Mouse (Mus musculus) stomach, embryonic 16.5 days (tissue): ENCODE results near the gene Znrf3. TPM values are rescaled to one million over a fixed set of nuclear protein-coding genes. Genes with fewer than 3 reads are reported as not detected.

Experiments
- ATAC-seq: fragments of 200-750 bp; cut with Nextera tagmentation; 2 replicates; pipeline ENCODE4 v1.8.0; 2017; ENCODE audit warnings: moderate number of reproducible peaks, moderate TSS enrichment; ENCODE audit not compliant: insufficient read depth, low FRiP score
- H3K27ac ChIP-seq: fragments of 300-500 bp; sonication (generic); 2 replicates; pipeline ENCODE4 v1.5.1; 2014; ENCODE audit warnings: low read length
- H3K27me3 ChIP-seq: fragments of 300-500 bp; sonication (generic); 2 replicates; pipeline ENCODE4 v1.6.1; 2014; ENCODE audit warnings: low read length, control low read depth, mixed read lengths; ENCODE audit not compliant: control insufficient read depth, insufficient read depth
- H3K36me3 ChIP-seq: fragments of 300-500 bp; sonication (generic); 2 replicates; pipeline ENCODE4 v1.6.1; 2014; ENCODE audit warnings: low read length; ENCODE audit not compliant: control insufficient read depth, insufficient read depth
- H3K4me1 ChIP-seq: fragments of 300-500 bp; sonication (generic); 2 replicates; pipeline ENCODE4 v1.6.1; 2014; ENCODE audit warnings: low read length, control low read depth, mixed read lengths; ENCODE audit not compliant: control insufficient read depth, insufficient read depth
- H3K4me2 ChIP-seq: fragments of 300-500 bp; sonication (generic); 2 replicates; pipeline ENCODE4 v1.6.1; 2014; ENCODE audit warnings: low read depth, low read length, mixed read lengths
- H3K4me3 ChIP-seq: fragments of 300-500 bp; sonication (generic); replicated peaks from 2 replicates; pipeline ENCODE4 v1.5.1; 2014; ENCODE audit warnings: mild to moderate bottlenecking, low read length
- H3K9ac ChIP-seq: fragments of 300-500 bp; sonication (generic); 2 replicates; pipeline ENCODE4 v1.6.1; 2014; ENCODE audit warnings: low read length
- H3K9me3 ChIP-seq: fragments of 300-500 bp; sonication (generic); replicated peaks from 2 replicates; pipeline ENCODE4 v1.6.1; 2016; ENCODE audit warnings: low read length, control low read depth; ENCODE audit not compliant: control insufficient read depth
- WGBS: fragments of 180-500 bp; shearing (Covaris S2); extraction: QIAGEN DNeasy Blood & Tissue Kit; methylation state at CpG from one replicate; pipeline ENCODE4 v1.1.7; 2014; 5-methylcytosine and 5-hydroxymethylcytosine counted together
- polyA plus RNA-seq: library from polyadenylated mRNA; unstranded; fragments of >200 nt; fragmentation: Nextera tagmentation; extraction: Ambion mirVana; gene quantifications from 2 replicates; pipeline ENCODE4 v1.2.1, GENCODE M21; 2015

Znrf3 gene
- polyA plus RNA-seq, 1 experiment from 2014 or later = 13.3 TPM

DNA sequence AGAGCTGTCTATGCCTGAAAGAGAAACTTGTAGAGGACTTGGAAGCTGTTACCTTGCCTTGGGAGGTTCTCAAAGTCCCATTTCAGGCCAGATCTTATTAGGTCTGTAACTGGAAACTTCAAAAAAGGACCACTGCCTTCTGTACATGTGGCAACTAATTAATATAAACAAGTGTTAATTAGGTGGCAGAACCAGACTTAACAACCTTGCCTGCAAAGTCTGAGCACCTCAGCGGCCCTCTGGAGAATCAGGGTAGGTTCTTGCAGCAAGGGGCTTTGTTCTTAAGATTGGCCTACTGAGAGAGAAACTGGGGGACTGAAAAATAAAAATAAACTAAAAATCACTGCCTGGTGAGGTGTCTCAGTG, 146.7 kb downstream of the Znrf3 start:
- H3K27ac ChIP-seq = no peak overlapping the region
- no peak for ATAC-seq

DNA sequence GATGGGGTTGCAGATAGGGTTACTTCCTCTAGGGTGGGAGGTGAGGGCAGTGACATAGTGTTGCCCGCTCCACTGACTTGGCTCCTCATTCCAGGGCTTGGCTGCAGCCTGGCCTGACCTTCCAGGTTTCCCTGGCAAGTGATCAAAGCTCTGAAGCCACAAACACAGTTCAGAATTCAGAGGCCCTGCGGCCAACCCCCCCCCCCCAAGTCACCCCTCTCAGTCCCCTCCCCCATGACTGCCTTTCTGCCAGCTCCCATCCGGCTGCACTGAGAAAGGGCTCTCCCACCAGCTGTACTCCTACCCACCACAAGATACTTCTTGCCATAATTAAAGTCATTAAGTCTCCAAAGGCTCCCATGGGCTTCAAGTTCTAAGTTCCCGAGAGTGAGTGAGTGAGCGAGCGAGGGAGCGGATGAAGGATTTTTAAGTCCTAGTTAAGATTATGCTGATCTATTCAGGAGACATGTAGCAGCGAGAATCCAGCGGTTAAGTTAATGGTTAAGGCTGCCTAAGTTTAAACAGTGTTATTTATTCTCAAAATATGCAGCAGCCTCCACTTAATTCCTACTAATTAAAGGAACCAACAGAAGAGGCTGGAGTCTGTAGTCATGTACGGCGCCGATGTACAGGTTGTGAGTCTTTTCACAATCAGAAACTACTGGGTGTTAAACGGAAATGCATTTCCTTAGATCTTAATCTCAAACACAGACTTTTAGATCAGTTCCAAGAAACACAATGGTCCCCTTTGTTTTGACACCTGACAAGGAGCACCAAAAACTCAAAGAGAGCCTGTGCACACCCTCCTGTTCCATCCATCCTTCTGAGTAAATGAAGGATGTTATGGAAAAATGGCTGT, 147.3 kb downstream of the Znrf3 start:
- Histone ChIP-seq H3K27ac (peak overlapping the region; percentile 24; the same call in 1 of the 2 replicates), H3K9ac (no peak overlapping the region), H3K4me1 (peaks cover 21% of the 10 kb centered on the region), H3K27me3 (no peaks in the 10 kb centered on the region), H3K9me3 (no peaks in the 10 kb centered on the region), H3K4me3 (no peak overlapping the region), H3K4me2 (no peak overlapping the region), H3K36me3 (no peaks in the 10 kb centered on the region)
- 35% methylated on average over 13 of the region's 13 CpGs for WGBS
- ATAC-seq = peak; percentile 47; the same call in 1 of the 2 replicates

More for the DNA sequence above, 146.7 kb downstream of the Znrf3 start:
- Histone ChIP-seq H3K36me3 (no peaks in the 10 kb centered on the region), H3K27me3 (no peaks in the 10 kb centered on the region), H3K9ac (no peak overlapping the region), H3K4me3 (no peak overlapping the region), H3K9me3 (no peaks in the 10 kb centered on the region), H3K4me2 (no peak overlapping the region), H3K4me1 (peaks cover 21% of the 10 kb centered on the region)
- WGBS = 57% methylated on average over 1 of the region's 1 CpGs

DNA sequence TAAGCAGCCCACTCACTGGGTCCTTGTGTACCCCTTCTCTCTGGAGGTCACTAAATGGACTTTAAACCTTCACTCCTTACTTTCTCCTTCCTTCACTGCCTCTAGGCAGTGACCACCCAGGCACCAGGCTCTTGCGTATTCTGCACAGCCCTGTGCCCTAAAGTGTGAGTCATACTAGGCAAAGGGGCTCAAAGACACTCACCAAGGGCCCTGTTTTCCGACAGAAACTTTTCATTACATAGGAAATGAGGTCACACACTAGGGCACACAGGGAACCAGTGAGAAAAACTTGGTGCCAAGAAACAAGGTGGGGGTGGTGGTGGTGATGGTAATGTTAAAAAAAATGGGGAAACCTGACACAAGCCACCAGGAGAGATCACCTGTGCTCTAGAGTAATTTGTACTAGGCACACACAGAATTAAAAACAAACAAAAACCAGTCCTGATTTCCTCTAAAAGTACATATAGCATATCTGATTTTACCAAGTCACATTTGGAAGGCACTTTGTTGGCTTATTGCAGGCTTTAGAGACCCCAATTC, 148.0 kb downstream of the Znrf3 start:
- H3K4me1 ChIP-seq = peaks cover 21% of the 10 kb centered on the region
- H3K36me3 ChIP-seq = no peaks in the 10 kb centered on the region
- H3K9me3 ChIP-seq = no peaks in the 10 kb centered on the region
- WGBS = 37% methylated on average over 2 of the region's 2 CpGs
- H3K4me2 ChIP-seq = no peak overlapping the region
- peak overlapping the region; percentile 44 for H3K27ac ChIP-seq
- H3K4me3 ChIP-seq = no peak overlapping the region
- H3K27me3 ChIP-seq = no peaks in the 10 kb centered on the region
- no peak overlapping the region for H3K9ac ChIP-seq
- ATAC-seq = peak; percentile 29

DNA sequence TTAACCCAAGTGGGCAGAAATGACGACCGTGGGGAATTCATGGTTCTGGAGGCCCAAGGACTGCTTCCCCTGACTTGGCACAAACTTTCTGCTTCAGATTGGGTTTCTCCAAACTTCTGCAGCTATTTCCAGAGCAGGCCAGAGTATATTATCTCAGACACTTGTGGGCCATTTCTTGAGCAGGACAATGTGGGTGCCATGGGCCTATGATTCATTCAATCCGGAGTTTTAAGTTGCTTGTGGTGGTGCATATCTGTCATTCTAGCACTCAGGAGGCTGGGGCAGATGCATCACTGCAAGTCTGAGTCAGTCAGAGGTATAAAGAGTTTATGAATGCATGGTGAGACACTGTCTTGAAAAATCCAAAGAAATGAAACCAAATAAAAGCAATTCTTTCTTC, 149.8 kb downstream of the Znrf3 start:
- H3K4me2 ChIP-seq = no peak overlapping the region
- H3K9me3 ChIP-seq = no peaks in the 10 kb centered on the region
- H3K27ac ChIP-seq = no peak overlapping the region
- no peak overlapping the region for H3K9ac ChIP-seq
- peaks cover 36% of the 10 kb centered on the region for H3K4me1 ChIP-seq
- WGBS = 81% methylated on average over 3 of the region's 3 CpGs
- H3K36me3 ChIP-seq = no peaks in the 10 kb centered on the region
- H3K4me3 ChIP-seq = no peak overlapping the region
- ATAC-seq = no peak
- no peaks in the 10 kb centered on the region for H3K27me3 ChIP-seq

DNA sequence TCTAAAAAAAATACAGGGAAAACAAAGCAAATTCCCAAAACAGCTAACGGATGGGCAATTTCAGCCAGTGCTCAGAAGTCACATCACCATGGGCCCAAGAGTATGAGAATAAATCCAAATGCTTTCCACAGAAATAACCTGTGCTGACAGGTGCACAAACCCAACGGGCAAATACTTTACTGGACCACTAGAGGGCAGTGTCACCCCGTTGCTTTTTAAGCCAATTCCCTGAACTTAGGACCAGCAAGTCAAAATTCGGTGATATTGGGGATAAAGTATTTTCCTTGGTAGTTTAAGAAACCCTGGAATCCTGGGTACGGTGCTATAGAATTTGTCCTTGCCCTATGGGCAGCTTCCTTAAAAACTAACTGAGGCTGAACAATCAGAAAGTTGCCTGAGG, 154.0 kb downstream of the Znrf3 start:
- H3K36me3 ChIP-seq = no peaks in the 10 kb centered on the region; the same call in 1 of the 2 replicates
- H3K27ac ChIP-seq = no peak overlapping the region
- H3K4me2 ChIP-seq = no peak overlapping the region
- H3K4me1 ChIP-seq = peaks cover 14% of the 10 kb centered on the region
- no peaks in the 10 kb centered on the region for H3K9me3 ChIP-seq
- H3K27me3 ChIP-seq = no peaks in the 10 kb centered on the region
- ATAC-seq = no peak
- 14% methylated on average over 5 of the region's 5 CpGs for WGBS
- H3K4me3 ChIP-seq = no peak overlapping the region
- H3K9ac ChIP-seq = no peak overlapping the region

DNA sequence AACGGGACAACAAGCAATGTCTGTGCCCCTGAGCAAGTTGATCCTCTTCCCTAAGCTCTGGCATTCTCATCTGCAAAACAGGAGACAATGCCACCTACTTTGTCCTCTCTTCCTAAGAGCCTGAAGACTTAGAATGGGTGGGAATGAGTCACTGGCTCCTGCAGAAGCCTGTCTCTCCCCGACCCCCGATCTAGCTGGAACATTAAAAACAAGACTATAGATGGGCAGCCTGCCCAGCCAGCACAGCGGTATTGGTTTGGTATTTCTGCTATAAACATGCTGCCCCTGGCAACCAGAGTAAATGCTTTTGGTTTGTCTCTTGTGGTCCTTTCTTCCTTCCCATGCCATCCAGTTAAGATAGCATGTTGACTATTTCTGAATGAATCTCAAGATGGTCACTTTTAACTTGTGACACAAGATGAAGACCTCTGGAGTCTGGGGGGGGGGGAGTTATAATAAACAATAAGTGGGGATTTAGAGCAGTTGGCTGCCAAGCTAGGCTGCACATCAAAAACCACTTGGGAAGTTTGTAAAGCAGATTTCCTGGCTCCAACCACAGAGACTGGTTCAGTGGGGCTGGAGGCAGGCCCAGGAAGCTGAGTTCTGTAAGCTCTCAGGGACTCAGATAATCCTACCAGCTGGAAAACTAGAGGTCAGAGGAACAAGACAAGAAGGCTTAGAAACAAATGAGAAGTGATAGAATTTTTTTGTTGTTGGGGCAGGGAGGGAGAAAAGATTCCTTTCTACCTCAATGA, 154.6 kb downstream of the Znrf3 start:
- no peaks in the 10 kb centered on the region for H3K9me3 ChIP-seq
- H3K9ac ChIP-seq = no peak overlapping the region
- no peak overlapping the region for H3K4me3 ChIP-seq
- WGBS = 55% methylated on average over 4 of the region's 4 CpGs
- H3K36me3 ChIP-seq = no peaks in the 10 kb centered on the region; the same call in 1 of the 2 replicates
- ATAC-seq = no peak
- no peaks in the 10 kb centered on the region for H3K27me3 ChIP-seq
- no peak overlapping the region for H3K4me2 ChIP-seq
- peaks cover 14% of the 10 kb centered on the region for H3K4me1 ChIP-seq
- H3K27ac ChIP-seq = no peak overlapping the region

DNA sequence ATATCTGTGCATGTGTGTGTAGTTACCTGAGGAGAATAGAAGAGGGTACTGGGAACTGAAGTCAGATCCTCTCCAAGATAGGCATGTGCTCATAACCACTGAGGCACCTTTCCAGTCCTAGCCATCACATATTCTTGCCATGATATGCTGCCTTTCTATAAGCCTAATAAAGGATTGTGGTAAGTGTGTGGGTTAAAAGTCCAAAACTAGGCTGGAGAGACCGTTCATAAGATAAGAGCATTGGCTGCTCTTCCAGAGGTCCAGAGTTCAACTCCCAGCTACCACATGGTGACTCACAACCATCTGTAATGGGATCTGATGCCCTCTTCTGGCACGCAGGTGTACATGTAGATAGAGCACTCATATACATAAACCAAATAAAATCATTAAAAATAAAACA, 160.7 kb downstream of the Znrf3 start:
- Histone ChIP-seq H3K4me3 (no peak overlapping the region), H3K27me3 (no peaks in the 10 kb centered on the region), H3K27ac (no peak overlapping the region), H3K36me3 (peaks cover 5% of the 10 kb centered on the region), H3K4me2 (no peak overlapping the region), H3K4me1 (no peaks in the 10 kb centered on the region; the same call in 1 of the 2 replicates), H3K9ac (no peak overlapping the region), H3K9me3 (no peaks in the 10 kb centered on the region)
- no peak for ATAC-seq
- WGBS = 82% methylated on average over 2 of the region's 2 CpGs

DNA sequence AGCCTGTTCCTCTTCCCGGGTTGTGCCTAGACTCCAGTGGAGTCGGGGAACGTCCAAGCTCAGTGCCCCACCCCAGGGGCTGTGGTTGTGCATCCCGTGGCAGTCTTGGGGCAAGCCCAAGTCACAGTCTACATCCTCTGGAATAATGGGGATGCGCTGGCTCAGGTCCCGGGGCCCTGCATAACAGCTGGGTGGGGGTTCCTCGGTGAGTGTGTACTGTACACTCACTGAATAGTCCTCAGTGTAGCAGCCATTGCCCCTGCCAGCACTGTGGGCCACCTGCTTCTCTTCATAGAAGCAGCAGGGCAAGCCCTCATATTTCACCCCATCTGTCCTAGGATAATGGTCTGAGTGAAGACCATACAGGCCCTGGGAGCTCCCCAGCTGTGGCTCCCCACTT, 163.7 kb downstream of the Znrf3 start:
- Histone ChIP-seq H3K4me2 (no peak overlapping the region), H3K9ac (no peak overlapping the region), H3K27ac (no peak overlapping the region), H3K9me3 (no peaks in the 10 kb centered on the region), H3K36me3 (peaks cover 5% of the 10 kb centered on the region), H3K4me3 (no peak overlapping the region), H3K4me1 (peaks cover 2% of the 10 kb centered on the region; the same call in 1 of the 2 replicates), H3K27me3 (no peaks in the 10 kb centered on the region)
- ATAC-seq = no peak
- WGBS = 79% methylated on average over 7 of the region's 7 CpGs

DNA sequence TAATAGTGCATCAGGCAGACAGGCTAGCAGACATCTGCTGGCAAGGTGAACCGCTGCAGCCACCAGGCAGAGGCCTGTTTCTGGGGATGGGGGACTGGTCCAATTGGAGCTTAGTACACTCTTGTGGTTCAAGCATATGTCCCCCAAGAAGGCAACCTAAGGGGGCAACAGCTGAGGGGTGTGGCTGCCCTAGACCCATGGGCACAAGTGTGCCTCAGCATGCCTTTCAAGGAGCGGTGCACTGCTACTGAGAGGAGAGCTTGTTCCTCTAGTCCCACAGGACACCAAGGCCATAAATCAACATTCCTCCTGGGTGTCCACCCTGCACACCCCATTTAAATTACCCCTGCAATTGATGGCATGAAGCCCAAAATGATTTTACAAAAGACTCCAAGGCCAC, 166.2 kb downstream of the Znrf3 start:
- H3K4me1 ChIP-seq = peaks cover 2% of the 10 kb centered on the region; the same call in 1 of the 2 replicates
- H3K4me2 ChIP-seq = no peak overlapping the region
- H3K36me3 ChIP-seq = peaks cover 5% of the 10 kb centered on the region
- no peaks in the 10 kb centered on the region for H3K27me3 ChIP-seq
- no peaks in the 10 kb centered on the region for H3K9me3 ChIP-seq
- no peak for ATAC-seq
- no peak overlapping the region for H3K4me3 ChIP-seq
- no peak overlapping the region; the same call in 1 of the 2 replicates for H3K27ac ChIP-seq
- 80% methylated on average over 2 of the region's 2 CpGs for WGBS
- no peak overlapping the region for H3K9ac ChIP-seq
